Mouse (Mus musculus) T-cell, adult 2 months (primary cell): Measurements from ENCODE around the gene AW549877.

Experiments used
- DNase-seq: peaks from one replicate; pipeline ENCODE4 v3.0.0; 2022; ENCODE audit warnings: low spot score

AW549877 gene

DNA sequence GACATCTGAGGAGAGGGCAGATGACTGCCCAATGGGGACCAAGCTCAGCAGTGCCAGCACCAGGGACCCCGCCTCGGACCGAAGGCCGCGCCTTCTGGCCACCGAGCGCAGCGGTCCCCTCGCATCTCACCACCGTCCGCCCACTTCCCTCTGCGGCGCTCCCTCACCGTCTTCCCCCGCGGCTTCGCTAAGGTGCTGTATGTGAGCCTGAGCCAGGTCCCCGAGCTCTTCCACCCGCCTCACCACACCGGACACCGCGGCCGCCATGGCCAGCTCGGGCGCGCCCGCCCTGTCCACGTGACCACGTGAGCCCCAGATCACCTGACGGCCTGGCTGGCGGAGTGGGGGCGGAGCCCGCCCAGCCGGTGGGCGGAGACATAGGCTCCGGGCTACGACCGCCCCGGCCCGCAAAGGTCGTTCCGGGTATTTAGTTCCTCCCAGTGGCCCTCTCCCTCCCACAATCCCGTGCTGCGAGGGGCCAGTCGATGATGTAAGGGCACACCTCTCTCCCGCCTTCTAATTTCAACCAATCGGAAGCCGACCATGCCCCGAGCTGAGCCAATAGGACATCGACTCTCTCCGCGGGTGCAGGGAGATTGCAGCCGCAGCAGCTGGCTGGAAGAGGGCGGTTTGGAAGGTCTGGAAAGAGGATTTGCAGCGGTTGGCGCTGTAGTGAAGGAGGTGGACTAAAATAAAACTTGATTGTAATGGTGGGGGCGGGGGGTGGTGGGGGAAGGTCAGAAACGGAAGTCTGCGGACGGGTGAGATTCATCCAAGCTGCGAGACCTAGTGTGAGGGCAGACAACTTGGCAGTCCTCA, at the start of gene AW549877:
Gene AW549877, minus strand, starts transcription at position 297 of the 819 bp plus-strand sequence.
- peak; percentile 99 for DNase-seq

- DNase-seq, result peak; percentile 65
Measured at GRCm38 (mm10) chr15:4043032-4043471, 47.5 kb upstream of the AW549877 start.

DNA sequence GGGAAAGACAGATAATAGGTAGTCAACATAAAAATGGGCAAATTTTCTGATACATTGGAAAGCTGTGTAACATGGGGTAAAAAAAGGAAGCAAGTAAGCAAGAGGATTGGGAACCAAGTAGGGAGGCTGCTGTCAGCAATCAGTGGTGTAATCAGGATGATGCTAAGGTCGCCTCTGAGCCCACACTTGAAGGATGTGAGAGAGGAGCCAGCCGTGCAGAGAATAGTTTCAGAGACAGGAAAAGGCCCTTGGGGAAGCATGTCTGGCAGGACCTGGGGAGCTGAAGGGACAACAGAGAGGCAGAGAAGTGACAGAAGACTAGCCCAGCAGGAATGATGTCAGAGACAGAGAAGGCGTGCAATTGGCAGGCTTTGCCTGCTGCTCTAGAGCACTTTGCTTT, 46.9 kb upstream of the AW549877 start:
- DNase-seq, result no peak

DNA sequence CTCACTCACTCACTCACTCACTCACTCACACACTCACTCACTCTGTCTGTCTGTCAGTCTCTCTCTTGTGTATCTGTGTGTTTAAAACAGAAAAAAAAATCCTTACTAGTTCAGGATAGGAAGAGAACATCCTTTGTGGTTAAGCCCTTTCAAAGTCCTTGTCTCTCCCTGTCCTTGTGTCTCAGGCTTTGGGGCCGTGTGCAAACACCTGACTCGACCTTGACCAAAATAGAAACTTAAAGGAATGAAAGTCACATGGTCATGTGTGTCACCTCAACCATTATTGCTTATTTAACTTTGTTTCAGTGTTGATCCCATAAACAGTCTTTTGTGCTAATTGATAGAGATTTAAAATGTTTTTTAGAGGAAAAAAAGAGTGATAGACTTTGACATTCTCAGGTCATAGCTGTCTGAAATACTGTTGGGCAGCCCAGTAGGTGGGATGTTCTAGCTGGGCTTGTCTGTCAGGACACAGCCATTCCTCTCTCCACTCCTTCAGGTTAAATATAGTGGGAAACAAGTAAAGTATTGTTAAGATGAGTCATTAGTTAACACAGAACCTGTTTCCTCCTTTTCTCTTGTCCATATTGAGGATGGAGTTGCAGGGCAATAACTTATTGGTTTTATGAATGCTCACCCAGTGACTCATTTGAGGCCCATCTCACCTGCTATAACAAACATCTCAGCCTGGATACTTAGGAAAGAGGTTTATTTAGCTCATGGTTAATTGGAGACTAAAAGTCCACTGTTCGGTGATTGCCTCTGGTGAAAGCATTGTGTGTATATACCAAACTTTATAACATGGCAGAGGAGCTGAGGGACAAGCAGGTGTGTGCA, 37.8 kb upstream of the AW549877 start:
- no peak for DNase-seq

GRCm38 (mm10) chr15:4028960-4029359, 33.4 kb upstream of the AW549877 start:
- DNase-seq, result no peak

DNA sequence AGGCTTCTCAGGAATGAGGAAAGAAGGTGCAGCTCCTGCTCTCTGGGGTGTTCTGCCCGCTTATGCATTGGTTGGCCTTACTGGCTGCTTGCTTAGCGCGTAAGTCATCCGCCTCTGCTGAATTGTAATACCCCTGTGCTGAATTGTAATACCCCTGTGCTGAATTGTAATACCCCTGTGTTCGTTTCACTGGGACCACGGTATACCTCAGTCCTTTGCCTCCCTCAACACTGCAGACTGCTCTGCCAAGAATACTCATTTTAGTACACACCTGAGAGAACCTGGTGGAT, 32.8 kb upstream of the AW549877 start:
- DNase-seq, result no peak

DNA sequence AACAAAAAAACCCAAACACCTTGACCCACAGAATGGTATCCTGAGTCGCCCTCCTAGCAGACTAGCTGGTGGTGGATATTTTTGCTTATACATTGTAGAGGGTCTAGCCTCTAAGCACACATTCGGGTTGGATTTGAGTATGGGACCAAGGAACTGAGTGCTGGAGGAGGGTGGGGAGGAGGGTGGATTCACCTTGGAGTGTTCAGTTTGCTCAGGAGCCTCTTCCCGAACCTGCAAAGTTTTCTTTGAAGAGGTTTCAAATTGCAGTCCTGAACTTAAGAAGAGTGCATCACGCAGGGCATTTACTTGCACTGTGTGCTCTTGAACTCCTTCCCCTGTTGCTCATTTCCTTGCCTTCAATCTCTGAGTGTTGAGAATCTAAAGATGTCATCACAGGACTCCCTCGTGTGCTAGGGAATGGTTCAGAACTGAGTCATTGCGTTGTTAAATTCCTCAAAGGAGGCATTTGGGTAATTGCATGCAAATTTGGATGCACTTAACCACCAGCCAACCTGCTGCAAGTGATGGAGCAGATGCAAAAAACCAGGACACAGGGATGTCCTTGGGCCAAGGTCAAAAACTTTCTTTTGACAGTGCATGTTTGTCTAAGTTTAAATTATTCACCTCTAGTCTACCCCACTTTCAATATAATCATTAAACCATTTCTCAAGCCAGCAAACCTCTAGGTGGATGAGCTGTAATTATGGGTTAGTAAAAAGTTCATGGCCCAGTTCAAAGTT, 32.3 kb upstream of the AW549877 start:
- DNase-seq, result no peak

- peak; percentile 68 for DNase-seq
Measured at GRCm38 (mm10) chr15:4026831-4027584, 31.5 kb upstream of the AW549877 start.

DNA sequence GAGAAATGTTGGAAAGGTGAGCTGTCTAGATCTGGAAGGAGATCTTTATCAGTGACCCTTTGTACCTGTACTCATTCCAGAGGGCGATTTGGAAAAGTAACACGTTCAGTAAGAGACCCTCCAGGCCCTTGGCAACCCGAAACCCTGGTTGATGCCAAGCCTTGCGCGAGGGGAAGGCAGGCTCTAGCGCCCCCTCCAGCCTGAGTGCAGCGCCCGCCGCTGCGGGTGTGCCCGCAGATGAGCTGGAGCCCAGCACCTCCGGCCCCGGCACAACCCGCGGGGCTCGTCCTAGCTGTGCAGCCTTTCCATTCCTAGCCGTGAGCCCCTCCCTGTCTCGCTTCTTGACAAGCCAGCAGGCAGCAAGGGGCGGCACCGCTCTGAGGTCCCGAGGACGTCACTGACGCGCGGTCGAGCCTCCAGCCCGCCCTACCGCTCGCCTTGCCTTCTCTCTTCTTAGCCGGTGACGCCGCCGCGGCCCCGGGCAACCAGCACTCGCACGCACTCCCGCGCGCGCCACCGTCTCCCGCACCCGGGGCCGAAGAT, 30.8 kb upstream of the AW549877 start, which contains the start of gene Oxct1:
Gene Oxct1, plus strand, starts transcription at position 153 of the 543 bp plus-strand sequence.
- peak; percentile 88 for DNase-seq

DNA sequence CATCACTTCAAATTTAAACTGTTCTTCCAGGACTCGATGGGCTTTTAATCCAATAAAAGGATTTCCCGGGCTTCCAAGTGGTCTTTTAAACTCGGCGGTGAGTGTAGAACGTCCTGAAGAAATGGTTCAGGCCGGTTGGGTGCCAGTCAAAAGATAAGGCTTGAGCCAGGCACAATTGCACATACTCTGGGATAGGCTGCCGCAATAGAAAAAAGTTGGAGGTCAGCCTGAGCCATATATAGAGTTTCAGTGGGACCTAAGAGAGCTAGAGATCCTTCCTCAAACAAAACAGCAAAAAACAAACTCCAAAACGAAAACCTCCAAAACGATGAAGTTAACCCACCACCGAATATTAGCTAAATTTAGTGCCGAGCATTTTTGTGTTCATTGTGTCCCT, 30.0 kb upstream of the AW549877 start:
- DNase-seq, result no peak

GRCm38 (mm10) chr15:4024726-4025507, 29.4 kb upstream of the AW549877 start:
- no peak for DNase-seq

GRCm38 (mm10) chr15:4023747-4024146, 28.2 kb upstream of the AW549877 start:
- no peak for DNase-seq

DNA sequence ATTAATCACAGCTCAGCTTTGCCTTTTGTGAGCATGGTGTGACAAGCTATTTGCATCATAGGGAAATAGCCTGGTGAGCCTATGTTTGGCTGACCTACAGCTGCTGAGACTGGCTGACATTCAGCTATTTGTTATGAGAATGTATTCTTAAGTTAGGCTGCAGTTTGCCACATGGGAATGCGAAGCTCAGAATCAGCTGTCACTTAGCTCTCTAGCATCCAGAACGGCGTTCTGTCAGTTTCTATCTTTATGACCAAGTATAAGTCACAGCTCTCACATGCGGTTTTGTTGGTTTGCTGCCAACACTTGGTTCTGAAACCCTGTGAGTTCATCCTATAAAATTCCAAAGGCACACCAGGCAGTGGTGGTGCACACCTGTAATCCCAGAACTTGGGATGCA, 25.2 kb upstream of the AW549877 start:
- DNase-seq, result no peak

DNA sequence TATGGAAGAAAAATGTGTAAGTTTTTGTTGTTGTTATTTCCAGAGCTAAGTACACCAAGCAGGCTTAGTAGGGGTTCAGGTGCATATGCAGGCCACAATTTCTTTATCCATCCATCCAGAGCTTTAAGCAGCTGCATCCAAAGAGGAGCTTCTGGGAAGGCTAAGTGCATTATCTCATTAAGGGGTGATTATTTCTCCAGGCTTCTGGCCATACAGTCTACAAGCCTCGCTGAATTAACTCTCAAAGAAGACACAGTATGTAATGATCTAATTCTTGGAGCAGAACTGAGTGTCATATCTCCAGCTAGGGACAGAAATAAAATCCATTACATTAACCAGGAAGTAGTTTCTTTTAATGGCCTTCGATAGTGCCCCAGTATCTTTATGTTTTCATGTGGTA, 18.3 kb upstream of the AW549877 start:
- no peak for DNase-seq

GRCm38 (mm10) chr15:4000536-4000935, 5.0 kb upstream of the AW549877 start:
- DNase-seq, result no peak

GRCm38 (mm10) chr15:3999144-3999543, 3.6 kb upstream of the AW549877 start:
- DNase-seq, result no peak

GRCm38 (mm10) chr15:3996267-3997010, 895 bp upstream of the AW549877 start:
- no peak for DNase-seq

GRCm38 (mm10) chr15:3994852-3995447, 594 bp downstream of the AW549877 start:
- no peak for DNase-seq

- peak; percentile 35 for DNase-seq
Measured at GRCm38 (mm10) chr15:3987981-3988380, 7.6 kb downstream of the AW549877 start.
